Mouse (Mus musculus): ENCODE measurements around the gene Wnt7b.

DNA sequence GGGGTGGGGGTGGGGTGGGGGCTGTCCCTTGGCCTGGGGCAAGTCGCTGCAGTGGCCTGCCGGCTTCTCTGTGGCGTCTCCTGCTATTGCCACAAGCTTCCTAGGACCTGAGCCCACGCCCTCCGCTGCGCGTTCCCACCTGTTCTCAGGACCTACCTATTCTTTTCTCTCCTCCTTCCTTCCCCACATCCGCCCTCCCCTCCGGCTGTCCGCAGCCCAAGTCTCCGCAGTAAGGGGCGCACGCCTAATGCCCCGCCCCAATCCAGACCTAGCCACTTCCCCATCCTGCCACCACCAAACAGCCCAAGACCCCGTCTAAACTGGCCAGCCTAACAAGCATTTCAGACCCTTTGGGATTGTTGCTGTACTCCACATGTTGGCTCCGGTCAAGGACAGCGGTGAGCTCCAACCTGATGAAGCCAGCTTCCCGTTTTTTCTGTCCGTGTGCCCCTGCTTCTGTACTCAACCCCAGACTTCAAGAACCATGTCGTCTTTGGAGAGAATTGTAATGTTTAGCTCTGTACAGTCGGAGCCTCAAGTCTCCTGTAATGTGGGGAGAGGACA, 33.3 kb upstream of the Wnt7b start:
- TF ChIP-seq CTCF (IDR thresholded peaks at IDR 0.05; ENCODE audit: extremely low read depth, insufficient read length, insufficient replicate concordance, low read depth, low read length) = no peak
- no peak for TF ChIP-seq POLR2A (IDR thresholded peaks at IDR 0.05; ENCODE audit: low read depth, low read length)
